Mouse (Mus musculus) midbrain, postnatal 0 days (tissue): ENCODE results near the gene Farp1. TPM values are rescaled to one million over a fixed set of nuclear protein-coding genes. Genes with fewer than 3 reads are reported as not detected.

ENCODE experiments used
- ATAC-seq: fragments of 200-750 bp; cut with Nextera tagmentation; 2 replicates; pipeline ENCODE4 v1.8.0; 2017; ENCODE audit warnings: moderate number of reproducible peaks, mild to moderate bottlenecking, moderate TSS enrichment, moderate library complexity; ENCODE audit not compliant: low FRiP score
- DNase-seq: peaks from one replicate; pipeline ENCODE4 v3.0.0-alpha.2; 2015; ENCODE audit warnings: low spot score
- H3K27ac ChIP-seq: fragments of 300-500 bp; sonication (generic); 2 replicates; pipeline ENCODE4 v1.5.1; 2014; ENCODE audit warnings: low read depth, mild to moderate bottlenecking, low read length, mixed read lengths
- H3K27me3 ChIP-seq: fragments of 300-500 bp; sonication (generic); 2 replicates; pipeline ENCODE4 v1.6.1; 2014; ENCODE audit warnings: low read length, control low read depth, mixed read lengths; ENCODE audit not compliant: insufficient read depth
- H3K36me3 ChIP-seq: fragments of 300-500 bp; sonication (generic); 2 replicates; pipeline ENCODE4 v1.6.1; 2014; ENCODE audit warnings: low read length, control low read depth, mixed read lengths; ENCODE audit not compliant: insufficient read depth
- H3K4me1 ChIP-seq: fragments of 300-500 bp; sonication (generic); 2 replicates; pipeline ENCODE4 v1.6.1; 2014; ENCODE audit warnings: mild to moderate bottlenecking, control low read depth, antibody characterized with exemption, low read length, mixed read lengths; ENCODE audit not compliant: insufficient read depth
- H3K4me2 ChIP-seq: fragments of 300-500 bp; sonication (generic); 2 replicates; pipeline ENCODE4 v1.6.1; 2014; ENCODE audit warnings: low read depth, mild to moderate bottlenecking, low read length, mixed read lengths; ENCODE audit not compliant: poor library complexity, severe bottlenecking
- H3K4me3 ChIP-seq: fragments of 300-500 bp; sonication (generic); 2 replicates; pipeline ENCODE4 v1.5.1; 2014; ENCODE audit warnings: low read depth, mild to moderate bottlenecking, low read length, moderate library complexity
- H3K9ac ChIP-seq: fragments of 300-500 bp; sonication (generic); replicated peaks from 2 replicates; pipeline ENCODE4 v1.6.1; 2014; ENCODE audit warnings: mild to moderate bottlenecking, low read length, moderate library complexity, mixed read lengths; ENCODE audit not compliant: poor library complexity, severe bottlenecking
- H3K9me3 ChIP-seq: fragments of 300-500 bp; sonication (generic); 2 replicates; pipeline ENCODE4 v1.6.1; 2016; ENCODE audit warnings: low read length, control low read depth
- CTCF ChIP-seq: IDR thresholded peaks from 2 replicates; pipeline ENCODE4 v1.5.1; 2016; ENCODE audit warnings: antibody characterized with exemption, mild to moderate bottlenecking
- WGBS: fragments of 180-500 bp; shearing (Covaris S2); extraction: QIAGEN DNeasy Blood & Tissue Kit; methylation state at CpG from one replicate; pipeline ENCODE4 v1.1.7; 2014; 5-methylcytosine and 5-hydroxymethylcytosine counted together
- polyA plus RNA-seq: library from polyadenylated mRNA; unstranded; fragments of >200 nt; fragmentation: Nextera tagmentation; extraction: Ambion mirVana; gene quantifications from 2 replicates; pipeline ENCODE4 v1.2.1, GENCODE M21; 2015
- total RNA-seq: library from RNA; depleted of rRNA; stranded (reverse); fragments of >200 nt; gene quantifications from 2 replicates; pipeline ENCODE4 v1.2.3, GENCODE M21; 2014

Farp1 gene
- total and polyA plus RNA-seq, 2 experiments from 2014 or later, result 41.8 to 113 TPM

- Histone ChIP-seq H3K4me3 (no peak overlapping the region), H3K27me3 (no peaks in the 10 kb centered on the region), H3K36me3 (0 out of 2 replicates have a peak, but pooled peaks cover 3% of the 10 kb centered on the region), H3K4me1 (no peaks in the 10 kb centered on the region), H3K4me2 (no peak overlapping the region), H3K27ac (no peak overlapping the region), H3K9ac (no peak overlapping the region), H3K9me3 (no peaks in the 10 kb centered on the region)
- TF ChIP-seq CTCF, result no peak
- ATAC-seq, result no peak
- no peak for DNase-seq
- WGBS, result 90% methylated on average over 13 of the region's 13 CpGs
Observed at GRCm38 (mm10) chr14:121110492-121111267, 75.7 kb downstream of the Farp1 start.

DNA sequence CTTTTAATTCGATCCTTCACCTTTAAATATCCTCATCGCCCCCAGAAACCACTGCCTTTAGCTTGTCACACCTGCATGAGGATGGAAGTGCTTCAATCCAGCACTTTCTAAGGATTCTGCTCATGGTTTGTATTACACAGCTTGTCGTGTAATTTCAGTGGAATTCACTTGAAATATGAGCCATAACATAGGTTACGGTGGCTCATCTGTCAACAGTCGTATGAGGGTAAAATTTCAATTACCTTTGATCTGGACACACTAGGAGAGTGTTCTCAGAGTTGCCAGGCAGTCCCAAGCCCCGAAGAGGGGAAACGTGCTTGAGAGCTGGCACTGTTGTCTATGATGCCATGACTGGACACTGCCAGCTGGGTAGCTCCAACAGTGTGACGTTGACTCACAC, 77.1 kb downstream of the Farp1 start:
- TF ChIP-seq CTCF, result no peak
- H3K4me3 ChIP-seq, result no peak overlapping the region
- H3K27ac ChIP-seq, result no peak overlapping the region
- H3K36me3 ChIP-seq, result 0 out of 2 replicates have a peak, but pooled peaks cover 4% of the 10 kb centered on the region
- H3K9ac ChIP-seq, result no peak overlapping the region
- 82% methylated on average over 8 of the region's 8 CpGs for WGBS
- H3K9me3 ChIP-seq, result no peaks in the 10 kb centered on the region
- no peak for ATAC-seq
- H3K27me3 ChIP-seq, result no peaks in the 10 kb centered on the region
- H3K4me1 ChIP-seq, result no peaks in the 10 kb centered on the region
- H3K4me2 ChIP-seq, result no peak overlapping the region
- no peak for DNase-seq

GRCm38 (mm10) chr14:121113785-121114184, 78.8 kb downstream of the Farp1 start:
- Histone ChIP-seq H3K27me3 (no peaks in the 10 kb centered on the region), H3K27ac (no peak overlapping the region), H3K9ac (no peak overlapping the region), H3K9me3 (no peaks in the 10 kb centered on the region), H3K4me2 (no peak overlapping the region), H3K4me3 (no peak overlapping the region), H3K36me3 (0 out of 2 replicates have a peak, but pooled peaks cover 4% of the 10 kb centered on the region), H3K4me1 (no peaks in the 10 kb centered on the region)
- TF ChIP-seq CTCF, result no peak
- ATAC-seq, result peak; percentile 56; the same call in 1 of the 2 replicates
- WGBS, result 70% methylated on average over 6 of the region's 6 CpGs
- peak; percentile 66 for DNase-seq

DNA sequence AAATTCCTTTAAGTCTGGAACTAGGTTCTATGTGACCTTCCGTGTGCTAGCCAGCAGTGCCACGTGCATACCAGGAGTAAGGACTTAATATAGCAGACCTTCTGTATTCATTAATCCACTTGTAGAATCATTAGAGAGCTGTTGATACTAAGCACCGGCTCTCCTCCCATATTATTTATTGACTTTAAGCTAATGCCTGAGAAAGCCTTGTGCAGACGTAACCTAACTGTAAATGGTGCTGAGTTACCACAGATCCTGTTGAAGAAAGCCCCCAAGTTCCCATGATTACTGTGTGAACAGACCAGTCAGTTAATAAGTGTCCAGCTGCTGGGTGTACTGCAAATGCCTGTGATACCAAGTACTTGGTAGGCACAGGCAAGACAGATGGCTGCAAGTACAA, 81.7 kb downstream of the Farp1 start:
- Histone ChIP-seq H3K27me3 (no peaks in the 10 kb centered on the region), H3K36me3 (0 out of 2 replicates have a peak, but pooled peaks cover 4% of the 10 kb centered on the region), H3K27ac (no peak overlapping the region), H3K4me2 (no peak overlapping the region), H3K4me3 (no peak overlapping the region), H3K9me3 (no peaks in the 10 kb centered on the region), H3K4me1 (no peaks in the 10 kb centered on the region), H3K9ac (no peak overlapping the region)
- no peak for TF ChIP-seq CTCF
- no peak for ATAC-seq
- no peak for DNase-seq
- 90% methylated on average over 4 of the region's 4 CpGs for WGBS

GRCm38 (mm10) chr14:121118860-121119259, 83.9 kb downstream of the Farp1 start:
- Histone ChIP-seq H3K9ac (no peak overlapping the region), H3K4me2 (no peak overlapping the region), H3K27ac (no peak overlapping the region), H3K9me3 (no peaks in the 10 kb centered on the region), H3K36me3 (0 out of 2 replicates have a peak, but pooled peaks cover 4% of the 10 kb centered on the region), H3K4me3 (no peak overlapping the region), H3K27me3 (no peaks in the 10 kb centered on the region), H3K4me1 (no peaks in the 10 kb centered on the region)
- peak; percentile 54 for TF ChIP-seq CTCF
- DNase-seq (peak; percentile 46), ATAC-seq (no peak)
- WGBS, result 71% methylated on average over 7 of the region's 7 CpGs

GRCm38 (mm10) chr14:121121664-121122063, 86.7 kb downstream of the Farp1 start:
- Histone ChIP-seq H3K27ac (no peak overlapping the region), H3K4me3 (no peak overlapping the region), H3K9me3 (no peaks in the 10 kb centered on the region), H3K4me2 (no peak overlapping the region), H3K9ac (no peak overlapping the region), H3K36me3 (no peaks in the 10 kb centered on the region), H3K27me3 (no peaks in the 10 kb centered on the region), H3K4me1 (no peaks in the 10 kb centered on the region)
- DNase-seq (no peak), ATAC-seq (no peak)
- 77% methylated on average over 3 of the region's 3 CpGs for WGBS
- no peak for TF ChIP-seq CTCF
